ENCODE assay signal across 8 mouse cellular contexts in the genomic region with DNA sequence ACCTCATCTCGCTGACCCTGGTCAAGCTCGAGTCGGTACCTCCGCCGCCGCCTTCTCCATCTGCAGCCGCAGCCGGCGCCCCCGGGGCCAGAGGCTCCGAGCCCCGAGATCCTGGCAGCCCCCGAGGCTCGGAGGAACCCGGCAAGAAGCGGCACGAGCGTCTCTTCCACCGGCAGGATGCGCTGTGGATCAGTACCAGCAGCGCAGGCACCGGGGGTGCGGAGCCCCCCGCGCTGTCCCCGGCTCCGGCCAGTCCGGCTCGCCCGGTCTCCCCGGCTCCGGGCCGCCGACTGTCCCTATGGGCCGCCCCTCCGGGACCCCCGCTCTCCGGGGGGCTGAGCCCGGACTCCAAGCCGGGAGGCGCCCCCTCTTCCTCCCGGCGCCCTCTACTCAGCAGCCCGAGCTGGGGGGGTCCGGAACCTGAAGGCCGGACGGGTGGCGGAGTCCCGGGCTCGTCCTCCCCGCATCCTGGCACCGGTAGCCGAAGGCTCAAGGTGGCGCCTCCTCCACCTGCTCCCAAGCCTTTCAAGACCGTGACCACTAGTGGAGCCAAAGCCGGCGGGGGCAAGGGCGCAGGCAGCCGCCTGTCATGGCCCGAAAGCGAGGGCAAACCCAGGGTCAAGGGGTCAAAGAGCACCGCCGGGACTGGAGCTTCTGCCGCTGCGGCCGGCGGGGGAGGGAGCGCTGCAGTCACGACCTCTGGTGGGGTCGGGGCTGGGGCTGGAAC. TPM values are rescaled to one million over a fixed set of nuclear protein-coding genes. Genes with fewer than 3 reads are reported as not detected.
DNase-seq lines count a peak whose midpoint lies in the region; ATAC-seq and TF ChIP-seq lines count a peak whose summit lies in the region.

No protein-coding gene starts in this region.

- peaks cover 90% of the 10 kb centered on the region for H3K27me3 ChIP-seq in kidney, embryonic 16.5 days (ENCODE audit: insufficient read depth, low read length)
- peaks cover 46% of the 10 kb centered on the region for H3K27me3 ChIP-seq in hindbrain, embryonic 11.5 days (ENCODE audit: control insufficient read depth, insufficient read depth, low read length)
- H3K27me3 ChIP-seq in liver, postnatal 0 days (ENCODE audit: insufficient read depth, low read length) = peaks cover 21% of the 10 kb centered on the region; the same call in 1 of the 2 replicates

- no peak for TF ChIP-seq EP300 in liver, postnatal 0 days (IDR thresholded peaks at IDR 0.05; ENCODE audit: low read depth)

- no peak for ATAC-seq in kidney, embryonic 16.5 days (ENCODE audit: low FRiP score, low TSS enrichment)
- ATAC-seq in hindbrain, embryonic 11.5 days (ENCODE audit: low FRiP score) = peak; percentile 12
- peak; percentile 14; the same call in 1 of the 2 replicates for ATAC-seq in liver, postnatal 0 days
- no peak for ATAC-seq in granulocyte monocyte progenitor cell, adult 5-6 weeks (replicated peaks; ENCODE audit: poor library complexity, severe bottlenecking)

- H3K4me2 ChIP-seq in kidney, embryonic 16.5 days (replicated peaks; ENCODE audit: low read depth, low read length) = peak overlapping the region; percentile 92
- H3K4me2 ChIP-seq in hindbrain, embryonic 11.5 days (replicated peaks; ENCODE audit: low read depth, low read length) = peak overlapping the region; percentile 100
- H3K4me2 ChIP-seq in liver, postnatal 0 days (ENCODE audit: low read depth, low read length) = peak overlapping the region; percentile 69

- peak overlapping the region; percentile 53 for H3K4me3 ChIP-seq in kidney, embryonic 16.5 days (ENCODE audit: low read length)
- peak overlapping the region; percentile 70 for H3K4me3 ChIP-seq in hindbrain, embryonic 11.5 days (ENCODE audit: low read depth, low read length)
- H3K4me3 ChIP-seq in liver, postnatal 0 days (ENCODE audit: low read depth, low read length) = peak overlapping the region; percentile 36

- TF ChIP-seq CTCF in liver, postnatal 0 days (IDR thresholded peaks at IDR 0.05; ENCODE audit: low read depth) = no peak

- H3K36me3 ChIP-seq in kidney, embryonic 16.5 days (ENCODE audit: insufficient read depth, low read length) = no peaks in the 10 kb centered on the region
- H3K36me3 ChIP-seq in hindbrain, embryonic 11.5 days (ENCODE audit: control insufficient read depth, insufficient read depth, low read length) = no peaks in the 10 kb centered on the region
- H3K36me3 ChIP-seq in liver, postnatal 0 days (replicated peaks; ENCODE audit: insufficient read depth, low read length) = no peaks in the 10 kb centered on the region

- no peak for DNase-seq in kidney, adult 8-10 months
- DNase-seq in cerebellum, postnatal 25 days = peak; percentile 75 to 78
- peak; percentile 56 for DNase-seq in hindbrain, embryonic 11.5 days (ENCODE audit: low spot score)
- DNase-seq in liver, postnatal 0 days = no peak
- no peak for DNase-seq in natural killer cell, adult 2 months (ENCODE audit: low spot score in 2 of 2)
- no peak for DNase-seq in spleen, adult 18-20 months

- peaks cover 28% of the 10 kb centered on the region for H3K4me1 ChIP-seq in kidney, embryonic 16.5 days (ENCODE audit: insufficient read depth, low read length)
- H3K4me1 ChIP-seq in hindbrain, embryonic 11.5 days (replicated peaks; ENCODE audit: control insufficient read depth, insufficient read depth, low read length) = peaks cover 21% of the 10 kb centered on the region
- H3K4me1 ChIP-seq in liver, postnatal 0 days (ENCODE audit: insufficient read depth) = peaks cover 37% of the 10 kb centered on the region

- H3K27ac ChIP-seq in kidney, embryonic 16.5 days (ENCODE audit: low read length) = no peak overlapping the region
- peak overlapping the region; percentile 65; the same call in 1 of the 2 replicates for H3K27ac ChIP-seq in hindbrain, embryonic 11.5 days (ENCODE audit: low read depth, low read length)
- H3K27ac ChIP-seq in liver, postnatal 0 days (ENCODE audit: low read depth) = no peak overlapping the region

- H3K9ac ChIP-seq in kidney, embryonic 16.5 days (replicated peaks; ENCODE audit: low read length) = peak overlapping the region; percentile 57; the same call in 1 of the 2 replicates
- peak overlapping the region; percentile 71 for H3K9ac ChIP-seq in hindbrain, embryonic 11.5 days (ENCODE audit: low read depth, low read length)
- no peak overlapping the region for H3K9ac ChIP-seq in liver, postnatal 0 days (replicated peaks)

- WGBS in kidney, embryonic 16.5 days = under 1% methylated on average over 66 of the region's 70 CpGs
- 2% methylated on average over 50 of the region's 70 CpGs for WGBS in hindbrain, embryonic 11.5 days
- WGBS in liver, postnatal 0 days (ENCODE audit: insufficient replicate concordance) = 59% methylated on average over 62 of the region's 70 CpGs

- no peaks in the 10 kb centered on the region for H3K9me3 ChIP-seq in kidney, embryonic 16.5 days (ENCODE audit: low read length)
- H3K9me3 ChIP-seq in hindbrain, embryonic 11.5 days (ENCODE audit: control insufficient read depth, low read length) = no peaks in the 10 kb centered on the region
- H3K9me3 ChIP-seq in liver, postnatal 0 days (ENCODE audit: low read length) = no peaks in the 10 kb centered on the region

RNA-seq across cellular contexts. Expression of gene Agap2, which starts 4.7 kb away (rescaled TPM):
- polyA plus RNA-seq in kidney, embryonic 16.5 days (2015; fragmentation: Nextera tagmentation; extraction: Ambion mirVana) = 0.04 and 0.09 TPM in 2 replicates
- polyA plus RNA-seq in hindbrain, embryonic 11.5 days (2014; fragmentation: Nextera tagmentation; extraction: Ambion mirVana) = 0.68 and 1.2 TPM in 2 replicates
- polyA plus RNA-seq in liver, postnatal 0 days (2015; fragmentation: Nextera tagmentation; extraction: Ambion mirVana) = 0.33 and 0.88 TPM in 2 replicates
- 26.3 and 27.2 TPM in 2 replicates for total RNA-seq in granulocyte monocyte progenitor cell, adult 5-6 weeks (2014; fragmentation: Nextera tagmentation)
- total RNA-seq in granulocyte monocyte progenitor cell, adult 5-6 weeks (2017) = 18.8 and 34.4 TPM in 2 replicates

RNA-seq across cellular contexts. Expression of gene Tspan31, which starts 9.8 kb away (rescaled TPM):
- 205 and 208 TPM in 2 replicates for polyA plus RNA-seq in kidney, embryonic 16.5 days (2015; fragmentation: Nextera tagmentation; extraction: Ambion mirVana)
- 111 and 140 TPM in 2 replicates for polyA plus RNA-seq in hindbrain, embryonic 11.5 days (2014; fragmentation: Nextera tagmentation; extraction: Ambion mirVana)
- polyA plus RNA-seq in liver, postnatal 0 days (2015; fragmentation: Nextera tagmentation; extraction: Ambion mirVana) = 224 and 230 TPM in 2 replicates
- total RNA-seq in granulocyte monocyte progenitor cell, adult 5-6 weeks (2014; fragmentation: Nextera tagmentation) = 92.4 and 102 TPM in 2 replicates
- 82.5 and 82.6 TPM in 2 replicates for total RNA-seq in granulocyte monocyte progenitor cell, adult 5-6 weeks (2017)

RNA-seq across cellular contexts. Expression of gene Cdk4, which starts 16.5 kb away (rescaled TPM):
- polyA plus RNA-seq in kidney, embryonic 16.5 days (2015; fragmentation: Nextera tagmentation; extraction: Ambion mirVana) = 1,871 and 1,917 TPM in 2 replicates
- 2,639 and 2,665 TPM in 2 replicates for polyA plus RNA-seq in hindbrain, embryonic 11.5 days (2014; fragmentation: Nextera tagmentation; extraction: Ambion mirVana)
- polyA plus RNA-seq in liver, postnatal 0 days (2015; fragmentation: Nextera tagmentation; extraction: Ambion mirVana) = 209 and 225 TPM in 2 replicates
- total RNA-seq in granulocyte monocyte progenitor cell, adult 5-6 weeks (2014; fragmentation: Nextera tagmentation) = 721 and 802 TPM in 2 replicates
- total RNA-seq in granulocyte monocyte progenitor cell, adult 5-6 weeks (2017) = 568 and 716 TPM in 2 replicates

RNA-seq across cellular contexts. Expression of gene March9, which starts 19.8 kb away (rescaled TPM):
- polyA plus RNA-seq in kidney, embryonic 16.5 days (2015; fragmentation: Nextera tagmentation; extraction: Ambion mirVana) = 1.2 and 1.4 TPM in 2 replicates
- 3.6 and 4.2 TPM in 2 replicates for polyA plus RNA-seq in hindbrain, embryonic 11.5 days (2014; fragmentation: Nextera tagmentation; extraction: Ambion mirVana)
- polyA plus RNA-seq in liver, postnatal 0 days (2015; fragmentation: Nextera tagmentation; extraction: Ambion mirVana) = 0.04 and 0.06 TPM in 2 replicates
- total RNA-seq in granulocyte monocyte progenitor cell, adult 5-6 weeks (2014; fragmentation: Nextera tagmentation) = not detected in 2 replicates
- total RNA-seq in granulocyte monocyte progenitor cell, adult 5-6 weeks (2017) = not detected in 2 replicates

RNA-seq across cellular contexts. Expression of gene Cyp27b1, which starts 31.8 kb away (rescaled TPM):
- polyA plus RNA-seq in kidney, embryonic 16.5 days (2015; fragmentation: Nextera tagmentation; extraction: Ambion mirVana) = 32.6 and 53.8 TPM in 2 replicates
- polyA plus RNA-seq in hindbrain, embryonic 11.5 days (2014; fragmentation: Nextera tagmentation; extraction: Ambion mirVana) = 0.11 and 0.20 TPM in 2 replicates
- polyA plus RNA-seq in liver, postnatal 0 days (2015; fragmentation: Nextera tagmentation; extraction: Ambion mirVana) = not detected in 2 replicates
- total RNA-seq in granulocyte monocyte progenitor cell, adult 5-6 weeks (2014; fragmentation: Nextera tagmentation) = 0.45 TPM in 1 of 2 replicates, not detected in the other
- total RNA-seq in granulocyte monocyte progenitor cell, adult 5-6 weeks (2017) = 0.69 TPM in 1 of 2 replicates, not detected in the other

Comparison
In these comparisons a context has a peak if more than half of its experiments do, and no peak if none do; other contexts are left out.
1. ATAC-seq: peak in hindbrain, embryonic 11.5 days (single experiment) and liver, postnatal 0 days (single experiment); none in kidney, embryonic 16.5 days (single experiment) and granulocyte monocyte progenitor cell, adult 5-6 weeks (single experiment).
2. DNase-seq: peak in cerebellum, postnatal 25 days (2 of 2) and hindbrain, embryonic 11.5 days (single experiment); none in kidney, adult 8-10 months (0 of 2), liver, postnatal 0 days (single experiment), natural killer cell, adult 2 months (0 of 2) and spleen, adult 18-20 months (0 of 2).
3. Peak in every context shown above with its lines, with median percentiles within 50 percentile points of each other: H3K4me2 ChIP-seq and H3K4me3 ChIP-seq.